Mouse (Mus musculus) 416B (cell line): ENCODE data around the gene Opn4.

ENCODE experiments used
- DNase-seq: peaks from one replicate; pipeline ENCODE4 v3.0.0; 2011; ENCODE audit warnings: low read depth

The Opn4 gene

DNA sequence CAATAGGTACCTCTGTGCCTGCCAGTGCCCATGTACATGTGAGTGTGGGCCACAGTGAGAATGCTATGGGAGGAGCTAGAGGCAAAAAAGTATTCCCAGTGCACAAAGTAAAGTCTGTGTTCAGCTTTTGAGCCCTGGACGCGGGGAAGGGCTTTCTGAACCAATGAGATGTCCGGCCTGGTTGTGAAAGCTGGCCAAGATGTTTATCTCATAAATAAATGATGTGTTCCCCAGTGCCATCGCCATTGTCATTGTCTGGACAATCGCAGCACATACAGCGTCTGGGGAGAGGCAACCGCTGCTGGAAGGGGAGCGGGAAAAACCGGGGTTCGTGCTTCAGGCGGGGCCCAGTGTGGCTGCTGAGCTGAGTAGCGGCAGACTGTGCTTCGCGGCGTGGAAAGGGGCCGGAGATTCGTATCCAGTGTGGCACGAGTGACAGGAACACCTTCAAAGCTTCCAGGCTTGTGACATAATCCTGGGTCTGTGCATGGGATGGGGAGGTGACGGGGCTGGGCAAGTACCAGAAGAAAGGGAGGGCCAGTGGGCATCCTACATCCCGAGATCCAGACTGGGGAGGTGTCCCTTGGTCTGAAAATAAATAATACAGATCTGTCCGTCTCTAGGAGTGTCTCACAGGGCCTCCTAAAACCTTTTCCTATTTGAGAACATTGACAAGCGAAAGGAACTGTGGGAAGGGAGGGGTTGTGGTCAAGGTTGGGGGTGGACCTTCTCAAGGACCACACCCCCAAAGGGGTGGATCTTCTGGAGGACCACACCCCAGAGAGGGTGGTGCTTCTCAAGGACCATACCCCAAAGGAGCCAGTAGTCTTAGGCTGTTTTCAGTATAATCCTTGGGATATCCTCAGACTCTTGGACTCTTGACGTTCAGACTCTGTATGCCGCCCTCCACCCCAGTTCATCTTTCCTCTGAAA is 8.9 kb downstream of the Opn4 start:
- DNase-seq, result no peak

DNA sequence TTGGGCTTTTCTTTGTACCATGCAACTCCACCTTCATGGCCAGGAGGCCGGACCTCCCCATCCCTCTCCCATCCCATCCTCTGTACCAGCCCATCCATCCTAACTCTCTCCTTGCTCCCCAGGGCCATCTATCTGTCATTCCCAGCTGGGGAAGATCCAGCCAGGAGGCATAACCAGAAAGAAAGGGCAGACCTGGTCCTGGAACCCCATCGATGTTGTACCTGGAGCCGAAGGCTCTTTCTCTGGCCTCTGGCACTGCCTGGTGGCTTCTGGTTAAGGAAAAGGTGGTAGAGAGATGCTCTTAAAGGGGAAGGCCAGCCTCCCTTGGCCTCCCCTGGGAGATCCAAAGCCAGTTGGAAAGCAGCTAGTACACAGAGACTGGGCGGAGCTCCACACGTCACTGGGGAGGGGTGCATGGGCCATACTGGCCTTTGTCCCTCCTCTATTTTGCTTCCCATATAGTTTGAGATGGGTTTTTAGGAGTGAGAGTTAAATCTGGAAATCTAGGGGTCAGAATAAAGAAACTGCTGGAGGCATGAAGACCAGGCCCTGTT is 9.8 kb downstream of the Opn4 start:
- DNase-seq, result no peak

DNA sequence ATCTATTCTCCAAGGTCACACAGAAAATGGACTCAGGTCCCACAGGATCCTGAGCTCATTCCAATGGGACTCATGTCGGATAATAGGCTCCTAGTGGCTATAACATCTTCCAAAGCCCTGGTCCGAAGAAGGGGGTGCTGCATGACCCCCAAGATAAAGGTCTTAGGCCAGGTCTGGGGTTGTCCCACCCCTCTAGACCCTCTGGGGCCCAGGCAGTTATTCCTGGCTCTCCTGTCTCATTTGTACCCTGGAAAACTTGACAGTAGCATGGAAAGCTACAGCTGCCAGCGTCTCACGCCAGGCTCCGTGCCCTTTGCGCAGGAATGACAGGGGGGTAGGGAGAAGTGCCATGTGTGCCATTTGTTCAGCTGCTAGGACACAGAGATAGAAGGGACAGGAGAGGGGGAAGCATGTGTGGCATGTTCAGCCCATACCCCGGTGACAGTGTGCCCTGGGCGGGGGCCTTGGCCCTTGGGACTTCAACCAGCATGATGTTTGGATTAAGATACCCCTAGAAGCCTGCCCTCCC is 10.7 kb downstream of the Opn4 start:
- no peak for DNase-seq

DNA sequence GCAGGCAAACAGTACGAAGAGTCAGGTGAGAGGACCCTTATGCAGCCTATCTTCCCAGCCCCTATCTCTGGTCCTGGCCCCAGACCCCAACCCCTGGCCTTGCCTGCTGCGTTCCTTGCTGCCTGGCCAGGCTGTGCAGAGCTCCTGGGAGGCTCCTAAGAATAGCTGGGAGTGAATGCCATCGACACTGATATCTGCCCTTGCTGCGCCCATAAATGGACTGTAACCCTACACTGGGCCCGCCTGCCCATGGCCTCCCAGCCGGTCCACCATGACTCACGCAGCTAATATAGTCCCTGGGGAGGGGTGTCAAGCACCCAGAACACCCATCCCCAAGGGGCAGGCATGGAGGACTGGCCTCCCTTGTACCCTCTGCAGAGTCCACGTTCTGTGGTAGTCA is 11.4 kb downstream of the Opn4 start, which contains the start of gene Ldb3:
Ldb3 (minus strand) TSS at position 185 of the 400 bp plus-strand sequence.
- no peak for DNase-seq

DNA sequence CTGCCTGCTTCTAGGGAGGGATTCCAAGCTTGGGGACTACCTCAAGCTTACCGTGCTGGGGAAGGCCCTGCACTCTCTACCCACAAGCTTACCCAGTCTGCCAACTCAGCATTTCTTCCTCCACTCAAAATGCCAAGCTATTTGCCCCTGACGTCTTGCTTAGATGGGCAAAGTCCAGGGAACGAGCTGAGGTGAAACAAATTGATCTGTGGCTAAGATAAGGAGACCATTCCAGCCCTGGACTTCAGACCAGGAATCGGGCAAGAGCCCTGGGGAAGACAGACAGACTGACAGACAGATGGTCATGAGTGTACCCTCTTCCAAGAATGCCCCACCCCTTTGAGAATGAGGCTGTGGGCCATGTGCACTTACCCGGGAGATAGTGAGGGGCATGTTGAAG is 11.9 kb downstream of the Opn4 start:
- DNase-seq, result no peak

DNA sequence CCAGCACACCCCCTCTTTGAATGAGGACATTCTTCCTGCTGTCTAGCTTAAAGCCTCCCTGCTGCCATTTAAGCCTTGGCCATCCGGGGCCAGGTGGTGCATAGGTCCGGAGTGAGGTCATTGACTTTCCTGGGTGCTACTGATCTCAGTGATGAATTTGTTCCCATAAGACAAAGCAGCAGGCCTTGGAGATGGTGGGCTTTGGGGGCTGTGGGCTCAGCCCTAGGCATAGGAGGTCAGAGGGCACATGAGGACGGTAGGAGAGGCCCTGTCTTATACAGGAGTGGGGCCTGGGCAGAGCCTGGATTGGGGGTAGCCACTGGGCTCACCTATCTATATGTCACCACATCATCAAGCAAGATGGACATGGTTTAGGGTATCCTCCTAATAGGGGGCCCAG is 13.1 kb downstream of the Opn4 start:
- DNase-seq, result no peak

DNA sequence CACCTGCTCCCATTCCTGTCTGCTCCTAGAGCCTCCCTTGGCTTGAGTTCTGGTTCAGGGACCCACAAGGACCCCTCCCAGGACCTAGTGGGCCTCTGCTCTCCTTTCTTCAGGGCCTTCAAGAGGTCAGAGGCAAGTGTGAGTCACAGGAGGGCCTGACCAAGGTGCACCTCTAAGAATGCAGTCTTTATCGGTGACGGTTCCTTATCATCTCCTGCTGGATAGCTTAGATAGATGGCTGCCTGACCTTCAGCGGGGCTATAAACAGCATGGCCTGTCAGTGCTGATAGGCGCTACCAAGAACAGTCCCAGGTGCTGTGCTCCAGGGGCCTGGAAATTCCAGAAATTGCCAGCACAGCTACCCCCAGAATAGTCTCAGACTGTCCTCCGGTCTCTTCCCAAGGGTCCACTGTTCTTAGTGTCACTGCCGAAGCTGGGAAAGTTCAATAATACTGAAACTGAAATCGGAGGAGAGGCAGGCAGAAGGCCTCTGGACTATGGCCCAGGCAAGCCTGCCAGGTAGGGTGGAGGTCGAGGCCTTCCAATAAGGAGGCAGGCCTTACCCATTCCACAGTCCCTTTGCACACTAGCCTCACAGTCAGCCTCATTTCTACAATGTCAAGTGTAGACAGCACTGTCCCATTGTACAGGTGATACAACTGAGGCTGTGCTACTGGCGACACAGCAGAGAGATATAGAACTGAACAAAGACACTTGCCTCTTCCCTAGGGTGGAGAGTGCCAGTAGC is 14.4 kb downstream of the Opn4 start:
- no peak for DNase-seq

DNA sequence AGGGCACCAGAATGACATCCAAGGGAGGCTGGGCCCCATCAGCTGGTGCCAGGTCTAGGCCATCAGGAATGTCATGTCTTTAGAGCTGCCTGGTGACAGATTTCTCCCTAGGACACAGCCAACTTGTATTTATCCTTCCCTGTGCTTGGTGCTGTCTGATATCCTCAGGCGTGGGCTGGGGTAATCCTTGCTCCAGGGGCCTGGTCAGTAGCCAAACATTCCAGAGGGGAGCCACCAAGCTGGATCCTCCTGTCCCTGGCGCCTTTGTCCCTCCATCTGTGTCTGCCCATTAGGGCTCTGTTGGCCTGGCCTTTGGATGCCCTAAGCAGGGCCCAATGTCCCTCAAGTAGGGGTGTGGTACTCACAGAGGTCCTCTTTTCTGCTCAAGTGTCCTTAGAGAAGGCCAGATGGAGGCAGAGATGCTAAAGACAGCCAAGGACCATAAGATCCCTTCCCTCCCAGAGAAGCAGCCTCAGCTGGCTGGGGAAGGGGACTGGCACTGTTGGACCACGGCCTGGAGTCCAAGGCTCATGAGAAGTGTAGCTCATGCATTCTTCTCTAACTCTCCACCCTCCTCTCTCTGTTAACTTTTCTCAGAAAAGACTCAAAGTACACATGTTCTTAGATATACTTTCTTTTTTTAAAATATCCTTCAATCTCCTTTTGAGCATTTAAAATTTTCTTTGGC is 17.1 kb downstream of the Opn4 start:
- DNase-seq, result no peak

DNA sequence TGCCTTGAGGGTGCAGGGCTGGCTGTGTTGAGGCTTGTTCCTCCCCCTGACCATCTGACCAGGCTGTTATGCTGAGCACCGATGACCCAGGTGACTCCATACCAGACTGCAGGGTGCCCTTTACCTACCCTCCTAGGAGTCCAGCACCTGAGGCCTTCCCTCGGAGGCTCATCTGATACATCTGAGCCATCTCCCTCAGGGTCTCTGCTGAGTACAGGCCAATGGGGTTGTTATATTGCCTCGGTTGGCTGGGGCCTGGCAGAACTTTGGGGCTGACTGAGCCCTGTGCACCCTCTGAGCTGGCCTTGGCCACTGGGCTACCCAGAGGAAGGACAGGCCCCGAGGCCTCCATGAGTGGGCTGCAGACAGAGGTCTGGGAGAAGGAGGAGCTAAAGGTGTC is 23.1 kb downstream of the Opn4 start:
- no peak for DNase-seq

DNA sequence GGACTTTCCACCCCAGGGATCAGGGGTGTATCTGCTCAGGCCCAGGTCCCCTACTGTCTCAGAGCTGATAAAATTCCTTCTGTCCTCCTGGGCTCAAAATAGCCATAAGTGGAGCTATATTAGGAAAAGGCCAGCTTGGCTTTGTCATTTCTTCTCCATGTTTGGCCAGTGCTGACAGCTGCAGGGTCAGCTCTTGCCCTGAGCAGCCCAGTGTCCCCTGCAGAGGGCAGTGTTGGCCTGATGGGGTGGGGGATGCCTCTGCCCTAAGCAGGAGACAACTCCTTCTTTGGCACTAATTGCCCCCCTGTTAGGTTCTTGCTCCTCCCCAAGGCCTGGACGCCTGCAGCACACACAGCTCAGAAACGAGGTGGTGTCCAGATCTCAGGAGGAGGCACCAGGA is 25.9 kb downstream of the Opn4 start:
- no peak for DNase-seq

DNA sequence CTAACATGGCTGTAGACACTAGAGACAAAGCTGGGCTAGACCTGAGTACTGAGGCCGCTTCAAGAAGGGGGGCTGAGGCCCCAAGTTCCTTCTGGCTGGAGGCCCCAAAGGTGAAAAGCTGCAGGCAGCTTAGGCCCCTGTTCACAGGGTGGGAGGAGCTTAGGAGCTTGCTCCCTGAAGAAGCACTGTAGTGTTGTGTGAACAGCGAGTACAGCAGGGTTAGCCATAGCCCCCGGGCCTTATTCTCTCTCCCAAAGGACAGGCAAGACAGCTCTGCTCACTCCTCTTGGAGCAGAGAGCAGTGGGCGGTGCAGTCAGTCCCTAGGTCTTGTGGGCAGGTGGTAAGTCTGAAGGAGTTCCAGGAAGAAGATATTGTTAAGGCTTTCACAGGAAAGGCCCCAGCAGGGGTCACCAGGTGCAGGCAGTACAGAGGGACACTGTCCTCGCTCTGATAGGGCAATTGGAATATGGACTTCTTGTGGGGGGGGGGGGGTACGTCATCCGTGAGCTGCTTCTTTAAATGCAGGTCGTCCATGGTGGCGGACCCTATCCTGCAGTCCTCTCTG is 26.5 kb downstream of the Opn4 start:
- no peak for DNase-seq

DNA sequence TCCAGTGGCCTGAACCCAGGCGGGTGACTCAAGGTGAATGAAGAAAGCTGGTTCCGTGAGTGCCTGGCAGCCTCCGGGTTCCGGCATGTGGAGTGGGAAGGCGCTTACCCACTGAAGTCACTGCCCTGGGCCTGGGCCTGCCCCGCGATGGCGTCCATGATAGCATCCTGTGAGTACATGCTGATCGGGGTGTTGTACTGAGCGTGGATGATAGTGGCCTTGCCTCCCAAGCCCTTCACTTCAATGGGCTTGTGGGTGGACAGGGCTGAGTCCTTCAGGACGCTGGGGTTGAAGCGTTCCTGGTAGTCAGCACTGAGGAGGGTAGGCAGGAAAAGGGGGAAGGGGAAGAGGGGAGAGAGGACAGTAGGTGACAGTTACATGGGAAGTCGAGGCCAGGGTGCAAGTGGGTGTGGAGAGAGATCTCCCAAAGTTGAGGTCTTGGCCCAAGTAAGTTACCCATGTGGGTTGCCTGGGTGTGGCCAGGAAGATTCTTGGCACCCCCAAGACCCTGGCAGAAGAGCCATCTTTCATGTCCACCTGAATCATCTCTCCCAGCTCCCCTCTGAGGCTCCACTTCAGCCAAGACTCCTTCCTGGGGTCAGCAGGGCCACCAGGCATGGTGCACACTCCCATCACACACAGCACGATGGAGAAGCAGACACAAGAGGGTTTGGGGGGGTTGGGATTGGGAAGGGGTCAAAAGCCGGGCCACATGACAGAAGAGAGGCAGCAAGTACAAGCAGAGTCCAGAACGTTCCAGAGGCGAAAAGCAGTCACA is 28.1 kb downstream of the Opn4 start:
- DNase-seq, result no peak

DNA sequence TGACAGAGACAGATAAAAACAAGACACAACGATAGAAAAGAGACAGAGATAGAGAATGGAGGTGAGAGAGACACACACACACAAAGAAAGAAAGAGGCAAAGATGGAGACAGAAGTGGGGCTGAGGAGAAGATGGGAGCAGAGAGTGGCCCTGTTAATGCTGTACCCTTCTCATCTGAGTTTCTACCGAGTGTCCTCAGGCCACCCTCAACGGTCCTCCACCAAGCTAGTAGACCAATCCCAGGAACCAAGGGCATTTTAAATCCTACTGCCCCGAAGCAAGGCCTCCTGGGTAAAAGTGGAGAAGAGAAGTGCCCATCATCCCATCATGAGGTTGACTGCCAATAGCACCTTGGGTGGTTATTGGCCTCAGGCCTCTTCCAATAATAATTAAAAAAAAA is 29.0 kb downstream of the Opn4 start:
- DNase-seq, result no peak

DNA sequence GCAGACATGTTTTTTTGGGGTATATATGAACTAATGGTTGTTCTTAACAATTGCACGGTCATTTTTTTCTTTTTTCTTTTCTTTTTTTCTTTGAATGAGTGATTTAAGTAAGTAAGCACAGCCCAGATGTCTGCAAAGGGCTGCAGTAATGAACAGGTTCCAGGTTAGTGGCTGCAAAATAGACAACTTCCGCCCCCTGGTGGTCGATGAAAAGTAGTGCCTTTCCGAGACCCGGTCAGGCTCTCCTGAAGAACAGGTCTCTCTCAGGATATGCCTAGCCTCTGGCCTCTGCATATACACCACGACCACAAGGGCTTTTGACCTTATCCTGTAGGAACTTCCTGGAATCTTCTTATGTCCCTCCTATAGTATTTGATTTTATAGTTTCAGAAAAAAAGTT is 29.6 kb downstream of the Opn4 start:
- DNase-seq, result peak; percentile 62

DNA sequence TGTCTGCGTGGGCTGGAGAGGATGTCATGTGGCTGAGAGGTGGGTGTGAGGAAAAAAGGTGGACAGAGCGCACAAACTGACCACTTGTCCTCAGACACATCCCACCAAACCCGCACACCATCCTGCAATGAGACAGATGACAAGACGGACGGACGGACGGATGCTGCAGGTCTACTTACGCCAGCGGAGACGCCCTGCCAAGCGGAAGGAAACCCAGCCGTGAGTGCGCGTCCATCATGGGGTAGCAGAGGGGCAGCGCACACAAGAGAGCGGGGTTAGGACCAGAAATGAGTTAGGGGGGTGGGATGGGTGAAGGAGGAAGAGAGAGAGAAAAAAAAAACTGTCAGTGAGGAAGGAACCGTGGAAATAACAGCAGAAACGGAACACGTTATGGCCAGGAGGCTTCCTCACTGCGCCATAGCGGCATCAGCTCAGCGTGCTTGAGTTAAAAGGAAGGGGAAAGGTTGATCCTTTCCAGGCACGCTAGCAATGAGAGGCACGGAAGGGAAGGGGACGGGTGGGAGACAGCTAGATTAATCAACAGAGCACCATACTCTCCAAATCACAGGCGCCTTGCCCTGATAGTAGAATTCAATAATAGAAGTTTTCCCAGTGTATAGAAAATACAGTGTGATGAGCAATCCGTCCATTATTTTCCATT is 30.3 kb downstream of the Opn4 start:
- DNase-seq, result no peak

DNA sequence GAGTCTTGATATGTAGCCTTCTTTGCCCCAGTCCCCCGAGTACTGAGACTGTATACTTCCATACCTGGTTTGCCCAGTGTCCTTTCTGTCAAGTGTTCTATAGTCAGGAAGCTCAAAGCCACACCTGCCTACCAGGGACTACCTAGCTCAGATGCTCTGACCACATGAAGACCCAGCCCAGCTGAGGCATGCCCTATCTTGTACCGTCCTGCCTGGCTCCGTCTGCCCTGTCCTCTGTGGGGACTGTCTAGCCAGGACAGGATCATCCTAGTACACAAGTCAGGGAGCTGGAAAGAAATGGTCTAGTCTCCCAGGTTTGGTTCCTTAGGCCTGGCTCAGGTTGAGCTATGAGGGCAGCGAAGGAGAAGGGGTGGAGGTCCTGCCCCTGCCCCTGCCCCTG is 31.3 kb downstream of the Opn4 start:
- no peak for DNase-seq

DNA sequence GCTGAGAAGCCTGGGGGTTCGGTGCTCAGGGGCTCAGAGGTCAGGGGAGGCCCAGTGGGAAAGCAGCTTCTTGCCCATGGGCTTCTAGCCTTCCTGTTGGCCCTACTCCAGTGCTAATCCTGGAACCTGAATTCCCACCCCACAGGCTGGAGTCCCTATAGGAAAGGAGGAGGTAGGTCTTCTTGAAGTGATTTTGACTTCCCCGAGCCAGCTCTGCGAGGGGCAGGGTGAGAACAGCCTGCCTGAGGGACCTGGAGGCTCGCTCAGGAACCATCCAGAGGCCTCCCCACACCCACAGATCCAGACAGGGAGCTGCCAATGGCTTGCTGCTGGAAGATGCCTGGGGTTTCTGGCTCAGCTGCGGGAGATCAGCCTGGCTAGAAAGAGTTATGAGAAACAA is 32.2 kb downstream of the Opn4 start:
- no peak for DNase-seq

DNA sequence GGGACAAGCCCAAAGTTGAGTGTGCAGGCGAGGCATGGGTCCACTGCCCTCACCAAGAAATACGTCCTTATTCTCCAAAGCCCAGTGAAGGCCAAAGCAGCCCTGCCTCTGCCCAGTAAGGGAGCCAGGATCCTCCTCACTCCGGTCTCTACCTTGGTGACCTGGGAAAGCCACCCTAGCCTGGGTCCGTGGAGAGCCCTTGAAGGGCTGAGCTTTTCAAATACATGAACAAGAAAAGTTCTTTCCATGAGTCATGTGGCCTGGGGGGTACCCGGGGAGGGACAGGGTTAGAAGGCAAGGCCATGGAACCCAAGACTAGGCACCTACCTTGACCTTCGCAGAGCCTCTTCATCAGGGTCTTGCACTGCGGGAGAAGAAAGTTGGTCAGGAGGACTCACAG is 33.4 kb downstream of the Opn4 start:
- DNase-seq, result no peak

DNA sequence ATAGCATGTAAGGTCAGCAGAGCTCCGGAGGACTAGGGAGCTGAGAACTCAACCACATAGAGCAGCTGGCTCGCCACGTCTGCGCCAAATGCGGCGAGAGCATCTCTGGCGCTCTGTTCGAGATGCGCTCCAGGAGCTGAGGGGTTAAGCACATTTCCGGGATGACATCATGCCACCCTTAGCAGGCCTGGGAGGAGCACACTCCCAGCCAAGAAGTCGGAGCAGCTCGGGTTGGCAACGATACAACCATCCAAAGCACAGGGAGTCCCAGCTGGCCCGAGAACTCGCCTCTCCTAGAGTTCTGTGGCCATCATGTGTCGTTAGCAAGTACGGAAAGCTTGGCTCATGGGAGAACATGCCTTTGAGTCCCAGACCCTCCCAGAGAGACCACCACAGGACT is 34.2 kb downstream of the Opn4 start:
- no peak for DNase-seq

DNA sequence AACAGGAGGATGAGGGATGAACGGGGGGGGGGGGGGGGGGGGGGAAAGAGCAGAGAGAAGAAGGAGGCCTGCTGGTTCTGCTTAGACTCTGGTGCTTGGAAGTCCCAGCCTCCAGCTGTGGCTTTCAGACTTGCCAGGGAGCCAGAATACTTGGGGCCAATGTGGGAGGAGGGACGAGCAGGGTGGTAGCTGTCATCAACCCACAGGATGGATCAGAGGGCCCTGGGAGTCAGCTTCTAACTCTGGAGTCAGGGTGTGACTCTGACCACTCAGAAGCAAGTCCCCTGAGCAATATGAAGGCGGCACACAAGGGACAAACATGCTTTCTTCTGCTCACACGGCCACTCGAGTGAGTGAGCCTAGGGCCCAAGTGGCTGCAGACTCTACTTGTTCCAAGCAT is 35.3 kb downstream of the Opn4 start:
- no peak for DNase-seq

DNA sequence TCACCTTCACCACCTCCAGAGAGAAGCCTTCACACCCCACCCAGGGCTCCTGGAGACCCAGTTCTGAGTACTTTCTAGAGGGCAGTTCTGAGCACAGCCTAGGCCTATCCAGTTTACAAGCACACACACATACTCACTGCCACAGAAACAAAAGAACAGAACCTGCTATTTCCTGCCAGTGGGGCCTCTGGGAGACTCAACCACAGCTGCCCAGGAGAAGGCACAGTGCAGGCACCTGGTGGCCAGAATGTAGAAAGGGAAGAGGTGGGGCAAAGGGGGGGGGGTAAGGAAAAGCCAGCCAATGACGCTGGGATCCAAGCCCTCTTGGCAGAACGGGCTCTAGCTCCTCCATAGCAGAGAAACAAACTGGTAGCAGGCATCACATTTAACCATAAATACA is 37.5 kb downstream of the Opn4 start:
- no peak for DNase-seq
